Mouse (Mus musculus) heart, embryonic 15.5 days (tissue): ENCODE data around the gene Ndn. TPM values are rescaled to one million over a fixed set of nuclear protein-coding genes. Genes with fewer than 3 reads are reported as not detected.

Source experiments
- ATAC-seq: fragments of 200-750 bp; cut with Nextera tagmentation; replicated peaks from 2 replicates; pipeline ENCODE4 v1.8.0; 2017; ENCODE audit warnings: low read depth, moderate TSS enrichment; ENCODE audit not compliant: insufficient number of reproducible peaks, insufficient read depth, low FRiP score
- H3K27ac ChIP-seq: fragments of 300-500 bp; sonication (generic); 2 replicates; pipeline ENCODE4 v1.5.1; 2015; ENCODE audit warnings: mild to moderate bottlenecking, inconsistent platforms
- H3K27me3 ChIP-seq: fragments of 300-500 bp; sonication (generic); 2 replicates; pipeline ENCODE4 v1.6.1; 2015; ENCODE audit warnings: inconsistent platforms
- H3K36me3 ChIP-seq: fragments of 300-500 bp; sonication (generic); 2 replicates; pipeline ENCODE4 v1.6.1; 2015; ENCODE audit warnings: mild to moderate bottlenecking, inconsistent platforms
- H3K4me1 ChIP-seq: fragments of 300-500 bp; sonication (generic); replicated peaks from 2 replicates; pipeline ENCODE4 v1.6.1; 2015; ENCODE audit warnings: inconsistent platforms
- H3K4me2 ChIP-seq: fragments of 300-500 bp; sonication (generic); 2 replicates; pipeline ENCODE4 v1.6.1; 2015; ENCODE audit warnings: inconsistent platforms, mild to moderate bottlenecking, moderate library complexity
- H3K4me3 ChIP-seq: fragments of 300-500 bp; sonication (generic); 2 replicates; pipeline ENCODE4 v1.5.1; 2015; ENCODE audit warnings: mild to moderate bottlenecking, inconsistent platforms
- H3K9ac ChIP-seq: fragments of 300-500 bp; sonication (generic); 2 replicates; pipeline ENCODE4 v1.6.1; 2015; ENCODE audit warnings: mild to moderate bottlenecking, inconsistent platforms
- H3K9me3 ChIP-seq: fragments of 300-500 bp; sonication (generic); replicated peaks from 2 replicates; pipeline ENCODE4 v1.6.1; 2016; ENCODE audit warnings: inconsistent platforms
- WGBS: fragments of 180-500 bp; shearing (Covaris S2); methylation state at CpG from one replicate; pipeline ENCODE4 v1.1.7; 2015; ENCODE audit warnings: mixed read lengths; 5-methylcytosine and 5-hydroxymethylcytosine counted together
- polyA plus RNA-seq: library from polyadenylated mRNA; unstranded; fragments of >200 nt; fragmentation: Nextera tagmentation; extraction: Ambion mirVana; gene quantifications from 2 replicates; pipeline ENCODE4 v1.2.1, GENCODE M21; 2015

Ndn gene
- 45.8 and 63.8 TPM in 2 replicates for polyA plus RNA-seq

DNA sequence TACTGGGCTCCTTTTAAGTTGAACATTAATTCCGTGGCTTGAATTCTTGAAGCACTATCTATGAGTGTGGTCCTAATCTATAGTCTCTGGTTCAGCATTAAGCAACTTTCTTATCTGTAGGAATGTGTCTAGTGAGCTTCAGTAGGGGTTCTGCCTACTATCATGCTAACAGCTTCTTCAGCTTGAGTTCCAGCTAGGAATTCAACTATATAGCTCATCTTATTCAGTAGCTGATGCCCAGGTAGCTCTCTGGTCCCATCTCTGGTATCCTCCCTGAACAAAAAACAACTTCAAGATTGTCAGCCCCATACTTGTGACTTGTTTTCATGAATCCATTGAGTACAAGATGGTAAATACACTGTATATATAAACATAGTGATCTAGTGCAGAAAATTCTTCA, at the start of gene Ndn:
Gene Ndn, plus strand, starts transcription at position 301 of the 400 bp plus-strand sequence.
- no peak within 1 kb of the TSS for H3K27ac ChIP-seq
- H3K9me3 ChIP-seq = no peaks in the 10 kb centered on the region
- H3K36me3 ChIP-seq = no peaks in the 10 kb centered on the region
- no peak within 1 kb of the TSS for H3K9ac ChIP-seq
- H3K4me1 ChIP-seq = peaks cover 5% of the 10 kb centered on the region; the same call in 1 of the 2 replicates
- 23% methylated on average over 1 of the region's 1 CpGs for WGBS
- H3K4me2 ChIP-seq = no peak within 1 kb of the TSS
- ATAC-seq = no peak
- H3K27me3 ChIP-seq = no peaks in the 10 kb centered on the region
- H3K4me3 ChIP-seq = no peak within 1 kb of the TSS

DNA sequence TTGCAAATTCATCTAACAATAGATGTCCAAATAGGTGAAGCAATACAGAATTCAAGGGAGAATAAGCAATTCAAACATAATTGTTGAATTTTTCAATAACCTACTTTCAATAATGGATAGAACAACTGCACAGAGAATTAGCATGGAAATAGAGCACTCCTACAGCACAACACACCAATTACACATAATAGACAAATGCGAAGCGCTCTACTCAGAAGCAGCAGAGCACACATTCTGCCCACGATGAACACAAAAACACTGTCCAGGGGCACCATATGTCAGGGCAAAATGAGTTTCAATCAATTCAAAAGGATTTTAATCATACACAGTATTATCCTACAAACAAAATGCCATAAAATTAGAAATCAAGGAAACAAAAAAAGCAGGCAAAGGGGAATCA, 43.9 kb upstream of the Ndn start:
- H3K4me1 ChIP-seq = no peaks in the 10 kb centered on the region
- H3K27me3 ChIP-seq = no peaks in the 10 kb centered on the region
- no peak overlapping the region for H3K4me2 ChIP-seq
- no peaks in the 10 kb centered on the region for H3K36me3 ChIP-seq
- WGBS = 85% methylated on average over 3 of the region's 3 CpGs
- H3K27ac ChIP-seq = no peak overlapping the region
- H3K9ac ChIP-seq = no peak overlapping the region
- no peaks in the 10 kb centered on the region for H3K9me3 ChIP-seq
- no peak overlapping the region for H3K4me3 ChIP-seq
- no peak for ATAC-seq

DNA sequence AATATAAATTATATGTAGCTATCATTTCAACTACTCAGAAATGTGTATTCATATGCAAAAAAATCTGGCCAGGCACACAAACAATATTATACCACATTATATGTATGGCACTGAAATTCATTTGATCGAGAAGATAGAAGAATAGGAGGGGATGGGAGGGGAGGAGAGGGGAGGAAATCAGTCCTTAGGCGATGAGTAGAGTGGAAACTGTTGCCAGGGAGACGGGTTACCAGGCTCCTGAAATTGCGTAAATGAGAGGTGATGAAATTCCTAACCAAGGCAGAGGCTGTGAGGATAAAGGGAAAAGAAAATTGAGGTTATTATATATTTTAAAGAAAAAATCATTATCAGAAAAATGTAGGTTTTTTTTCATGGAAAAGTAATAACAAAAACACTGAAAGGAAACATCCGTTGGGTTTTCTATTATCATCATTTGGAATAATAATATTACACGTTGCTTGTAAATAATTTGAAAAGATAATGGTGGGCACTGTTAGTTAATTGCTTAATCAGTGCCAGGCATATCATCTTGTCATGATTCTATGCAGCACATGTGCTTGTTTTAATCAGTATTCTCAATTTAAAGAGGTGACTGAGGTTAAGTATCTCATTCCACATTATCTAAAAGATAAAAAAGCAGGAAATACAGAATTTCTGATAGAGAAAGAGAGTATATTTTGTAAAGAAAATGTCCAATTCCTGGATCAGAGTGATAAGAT, 39.3 kb upstream of the Ndn start:
- no peak for ATAC-seq
- 43% methylated on average over 6 of the region's 6 CpGs for WGBS
- no peak overlapping the region for H3K27ac ChIP-seq
- H3K9ac ChIP-seq = no peak overlapping the region
- no peak overlapping the region for H3K4me3 ChIP-seq
- H3K9me3 ChIP-seq = no peaks in the 10 kb centered on the region
- no peak overlapping the region for H3K4me2 ChIP-seq
- no peaks in the 10 kb centered on the region for H3K4me1 ChIP-seq
- no peaks in the 10 kb centered on the region for H3K36me3 ChIP-seq
- H3K27me3 ChIP-seq = no peaks in the 10 kb centered on the region

DNA sequence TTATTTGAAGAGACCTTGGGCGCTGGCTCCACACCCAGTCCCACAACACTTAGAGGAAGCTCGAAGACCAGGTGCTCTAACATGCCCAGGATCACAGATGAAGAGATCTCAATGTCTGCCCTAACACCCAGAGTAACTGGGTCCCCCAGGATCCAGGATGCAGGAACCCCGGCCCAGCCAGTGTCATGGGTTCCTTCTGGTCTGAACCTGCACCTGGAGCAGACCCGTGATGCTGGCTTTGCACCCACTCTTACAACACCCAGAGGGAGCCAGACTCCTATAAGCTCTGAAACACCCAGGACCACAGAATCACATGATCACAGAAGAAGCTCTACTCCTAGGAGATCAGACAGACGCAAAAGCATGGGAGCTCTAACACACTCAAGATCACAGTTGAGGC, 29.6 kb upstream of the Ndn start:
- no peak overlapping the region for H3K9ac ChIP-seq
- no peak overlapping the region for H3K4me3 ChIP-seq
- ATAC-seq = no peak
- H3K9me3 ChIP-seq = no peaks in the 10 kb centered on the region
- H3K27ac ChIP-seq = no peak overlapping the region
- no peak overlapping the region for H3K4me2 ChIP-seq
- H3K27me3 ChIP-seq = no peaks in the 10 kb centered on the region
- no peaks in the 10 kb centered on the region for H3K4me1 ChIP-seq
- 69% methylated on average over 5 of the region's 5 CpGs for WGBS
- H3K36me3 ChIP-seq = no peaks in the 10 kb centered on the region

DNA sequence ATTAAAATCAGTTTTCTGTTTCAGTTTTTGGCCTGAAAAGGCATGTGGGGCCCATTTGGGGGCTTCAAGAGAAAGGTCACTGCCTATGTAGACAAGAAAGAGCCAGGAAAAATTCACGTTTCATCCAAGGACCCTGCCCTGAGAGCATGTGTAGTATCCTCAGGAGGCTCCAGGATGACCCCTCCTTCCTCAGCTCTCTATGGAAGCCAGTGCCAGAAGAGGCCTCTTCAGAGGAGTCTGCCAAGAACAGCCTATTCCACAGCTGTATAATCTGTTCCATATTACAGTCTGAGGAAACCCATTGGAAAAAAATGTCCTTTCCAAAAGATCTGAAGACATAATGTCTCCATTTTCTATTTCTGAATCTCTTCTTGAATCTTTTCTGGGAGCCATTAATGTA, 958 bp upstream of the Ndn start:
- H3K4me2 ChIP-seq = no peak overlapping the region
- ATAC-seq = no peak
- no peaks in the 10 kb centered on the region for H3K36me3 ChIP-seq
- WGBS = 26% methylated on average over 1 of the region's 1 CpGs
- no peaks in the 10 kb centered on the region for H3K9me3 ChIP-seq
- no peak overlapping the region for H3K4me3 ChIP-seq
- H3K27me3 ChIP-seq = no peaks in the 10 kb centered on the region
- H3K27ac ChIP-seq = no peak overlapping the region
- peaks cover 5% of the 10 kb centered on the region; the same call in 1 of the 2 replicates for H3K4me1 ChIP-seq
- H3K9ac ChIP-seq = no peak overlapping the region

DNA sequence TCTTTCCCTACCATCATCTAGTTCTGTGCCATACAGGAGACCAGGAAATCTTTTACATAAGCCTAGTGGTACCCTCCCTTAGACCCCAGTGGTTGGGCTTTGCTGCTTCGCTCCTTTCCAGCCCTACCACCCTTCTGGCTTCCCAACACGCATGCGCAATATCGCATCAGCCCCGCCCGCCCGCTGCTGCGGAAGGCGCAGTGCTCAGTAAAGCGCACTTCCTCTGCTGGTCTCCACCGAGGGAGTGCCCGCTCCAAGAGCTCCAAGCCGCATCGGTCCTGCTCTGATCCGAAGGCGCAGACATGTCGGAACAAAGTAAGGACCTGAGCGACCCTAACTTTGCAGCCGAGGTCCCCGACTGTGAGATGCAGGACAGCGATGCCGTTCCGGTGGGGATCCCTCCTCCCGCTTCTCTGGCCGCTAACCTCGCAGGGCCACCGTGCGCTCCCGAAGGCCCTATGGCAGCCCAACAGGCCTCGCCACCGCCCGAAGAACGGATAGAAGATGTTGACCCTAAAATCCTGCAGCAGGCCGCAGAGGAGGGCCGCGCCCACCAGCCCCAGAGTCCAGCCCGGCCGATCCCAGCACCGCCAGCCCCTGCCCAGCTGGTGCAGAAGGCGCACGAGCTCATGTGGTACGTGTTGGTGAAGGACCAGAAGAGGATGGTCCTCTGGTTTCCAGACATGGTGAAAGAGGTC, 1.9 kb downstream of the Ndn start:
- H3K9me3 ChIP-seq = no peaks in the 10 kb centered on the region
- H3K4me1 ChIP-seq = peaks cover 5% of the 10 kb centered on the region; the same call in 1 of the 2 replicates
- H3K4me2 ChIP-seq = peak overlapping the region; percentile 70
- H3K27ac ChIP-seq = peak overlapping the region; percentile 67
- 9% methylated on average over 42 of the region's 42 CpGs for WGBS
- ATAC-seq = peak; percentile 93
- peak overlapping the region; percentile 57 for H3K4me3 ChIP-seq
- H3K9ac ChIP-seq = peak overlapping the region; percentile 59
- no peaks in the 10 kb centered on the region for H3K27me3 ChIP-seq
- H3K36me3 ChIP-seq = no peaks in the 10 kb centered on the region

DNA sequence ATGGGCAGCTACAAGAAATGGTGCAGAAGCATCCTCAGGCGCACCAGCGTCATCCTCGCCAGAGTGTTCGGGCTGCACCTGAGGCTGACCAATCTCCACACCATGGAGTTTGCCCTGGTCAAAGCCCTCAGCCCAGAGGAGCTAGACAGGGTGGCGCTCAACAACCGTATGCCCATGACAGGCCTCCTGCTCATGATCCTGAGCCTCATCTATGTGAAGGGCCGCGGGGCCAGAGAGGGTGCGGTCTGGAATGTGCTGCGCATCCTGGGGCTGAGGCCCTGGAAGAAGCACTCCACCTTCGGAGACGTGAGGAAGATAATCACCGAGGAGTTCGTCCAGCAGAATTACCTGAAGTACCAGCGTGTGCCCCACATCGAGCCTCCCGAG, 2.4 kb downstream of the Ndn start:
- no peak overlapping the region for H3K27ac ChIP-seq
- WGBS = 33% methylated on average over 17 of the region's 17 CpGs
- H3K9ac ChIP-seq = peak overlapping the region; percentile 59
- H3K4me3 ChIP-seq = peak overlapping the region; percentile 57
- H3K27me3 ChIP-seq = no peaks in the 10 kb centered on the region
- ATAC-seq = peak; percentile 32; the same call in 1 of the 2 replicates
- H3K9me3 ChIP-seq = no peaks in the 10 kb centered on the region
- H3K4me2 ChIP-seq = peak overlapping the region; percentile 70
- H3K4me1 ChIP-seq = peaks cover 5% of the 10 kb centered on the region; the same call in 1 of the 2 replicates
- no peaks in the 10 kb centered on the region for H3K36me3 ChIP-seq

DNA sequence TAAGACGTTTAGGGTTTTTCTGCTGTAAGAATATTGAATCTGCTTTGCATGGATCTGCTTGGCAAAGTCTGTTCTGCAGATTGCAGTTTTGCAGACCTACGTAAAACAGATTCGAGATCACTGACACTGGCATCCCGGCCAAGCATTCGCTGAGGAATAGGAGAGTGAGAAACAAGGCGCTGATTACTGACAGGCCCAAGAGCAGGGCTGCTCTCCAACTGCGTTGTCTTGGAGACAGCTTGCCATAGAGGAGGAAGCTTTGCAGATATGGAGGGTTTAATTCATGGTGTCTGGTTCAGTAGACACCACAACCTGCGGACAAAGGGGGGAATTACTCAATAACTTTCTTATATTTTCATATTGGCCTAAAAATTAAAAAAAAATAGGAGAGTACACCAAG, 4.9 kb downstream of the Ndn start:
- H3K4me2 ChIP-seq = no peak overlapping the region
- H3K9me3 ChIP-seq = no peaks in the 10 kb centered on the region
- ATAC-seq = no peak
- WGBS = 40% methylated on average over 8 of the region's 8 CpGs
- no peak overlapping the region for H3K9ac ChIP-seq
- H3K4me1 ChIP-seq = peaks cover 5% of the 10 kb centered on the region; the same call in 1 of the 2 replicates
- no peaks in the 10 kb centered on the region for H3K36me3 ChIP-seq
- H3K4me3 ChIP-seq = no peak overlapping the region
- H3K27ac ChIP-seq = no peak overlapping the region
- H3K27me3 ChIP-seq = no peaks in the 10 kb centered on the region

DNA sequence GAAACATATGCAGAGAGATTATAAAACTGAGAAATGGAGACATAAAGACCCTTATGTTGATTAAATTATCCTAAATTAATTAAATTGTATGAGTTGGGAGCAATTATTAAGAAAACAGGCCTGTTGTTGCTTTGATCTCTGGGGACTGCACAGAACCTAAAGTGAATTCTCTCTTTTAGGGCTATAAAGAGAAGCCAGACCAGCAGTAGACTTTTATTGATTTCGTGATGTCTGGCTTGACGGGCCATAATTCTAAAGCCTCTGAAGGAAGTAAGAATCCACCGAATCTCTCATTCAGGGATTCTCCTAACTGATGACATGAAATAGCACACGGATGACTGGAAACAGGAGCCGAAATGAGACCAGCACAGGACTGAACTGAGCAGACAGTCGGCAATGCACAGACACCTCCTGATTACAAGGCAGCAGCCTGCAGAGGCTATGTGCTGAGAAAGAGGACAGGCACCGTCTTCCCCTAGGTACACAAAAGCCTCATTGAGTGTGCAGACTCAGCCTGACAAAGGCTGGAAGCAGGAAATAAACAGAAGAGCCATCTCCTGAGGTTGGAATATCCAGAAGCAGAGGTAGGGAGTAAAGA, 18.8 kb downstream of the Ndn start:
- ATAC-seq = no peak
- Histone ChIP-seq H3K27ac (no peak overlapping the region), H3K4me1 (no peaks in the 10 kb centered on the region), H3K4me2 (no peak overlapping the region), H3K9me3 (no peaks in the 10 kb centered on the region), H3K9ac (no peak overlapping the region), H3K4me3 (no peak overlapping the region), H3K36me3 (no peaks in the 10 kb centered on the region), H3K27me3 (no peaks in the 10 kb centered on the region)
- WGBS = 57% methylated on average over 7 of the region's 7 CpGs

DNA sequence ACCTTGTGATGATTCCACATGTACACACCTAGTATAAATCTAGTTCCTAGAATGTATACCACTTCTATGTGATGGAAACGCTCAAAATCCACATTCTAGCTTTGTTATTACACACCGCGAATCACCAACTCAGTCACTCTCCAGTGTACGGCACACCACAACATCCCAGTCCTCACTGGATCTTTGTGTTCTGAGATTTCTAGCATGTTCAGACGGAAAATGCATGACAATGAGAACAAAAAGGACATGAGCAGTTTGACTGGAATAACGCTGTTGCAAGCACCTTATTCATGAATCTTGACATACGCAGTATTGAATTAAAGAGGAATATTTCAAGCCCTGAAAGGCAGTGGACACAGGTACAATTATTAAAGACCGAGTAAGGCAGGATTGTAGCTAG, 20.4 kb downstream of the Ndn start:
- ATAC-seq = no peak
- WGBS = 69% methylated on average over 8 of the region's 8 CpGs
- Histone ChIP-seq H3K9me3 (no peaks in the 10 kb centered on the region), H3K27ac (no peak overlapping the region), H3K27me3 (no peaks in the 10 kb centered on the region), H3K9ac (no peak overlapping the region), H3K4me1 (no peaks in the 10 kb centered on the region), H3K36me3 (no peaks in the 10 kb centered on the region), H3K4me2 (no peak overlapping the region), H3K4me3 (no peak overlapping the region)

DNA sequence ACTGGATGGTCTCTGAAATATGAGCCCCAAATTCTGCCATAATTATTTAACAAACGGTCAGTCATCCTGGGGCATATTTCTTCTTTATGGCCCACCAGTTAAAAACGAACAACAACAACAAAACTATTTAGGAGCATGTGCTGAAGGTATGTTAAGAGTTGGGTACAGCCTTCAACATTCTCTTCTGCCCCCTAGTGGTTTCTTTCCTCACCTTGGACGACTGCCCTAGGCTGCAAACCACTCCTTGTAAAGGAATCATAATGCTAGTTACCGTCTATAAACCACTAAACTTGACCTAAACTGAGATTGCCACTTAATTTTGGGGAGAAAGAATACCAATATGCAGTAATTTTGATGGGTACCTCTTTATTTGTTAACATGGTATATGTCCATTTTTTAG, 29.3 kb downstream of the Ndn start:
- H3K4me2 ChIP-seq = no peak overlapping the region
- ATAC-seq = no peak

More for the DNA sequence above, 29.3 kb downstream of the Ndn start:
- 28% methylated on average over 4 of the region's 4 CpGs for WGBS
- Histone ChIP-seq H3K9ac (no peak overlapping the region), H3K27me3 (no peaks in the 10 kb centered on the region), H3K4me1 (no peaks in the 10 kb centered on the region), H3K27ac (no peak overlapping the region), H3K36me3 (no peaks in the 10 kb centered on the region), H3K4me3 (no peak overlapping the region), H3K9me3 (no peaks in the 10 kb centered on the region)
